Mouse (Mus musculus) layer of hippocampus, postnatal 10 days (tissue): Measurements from ENCODE around the gene Ffar4. TPM values are rescaled to one million over a fixed set of nuclear protein-coding genes. Genes with fewer than 3 reads are reported as not detected.

ENCODE experiments used
- DNase-seq, 2 experiments: peaks; one replicate each; pipeline ENCODE4 v3.0.0; 2021; ENCODE audit warnings: low spot score in 2 of 2
- total RNA-seq, 2 experiments: library from RNA; stranded (reverse); gene quantifications; 2 replicates each; pipeline ENCODE4 v1.2.3; 2021

Ffar4 gene
- total RNA-seq, 2 experiments from 2014 or later: not detected

- no peak for DNase-seq
Observed at GRCm38 (mm10) chr19:38096231-38096630, 640 bp upstream of the Ffar4 start.

DNA sequence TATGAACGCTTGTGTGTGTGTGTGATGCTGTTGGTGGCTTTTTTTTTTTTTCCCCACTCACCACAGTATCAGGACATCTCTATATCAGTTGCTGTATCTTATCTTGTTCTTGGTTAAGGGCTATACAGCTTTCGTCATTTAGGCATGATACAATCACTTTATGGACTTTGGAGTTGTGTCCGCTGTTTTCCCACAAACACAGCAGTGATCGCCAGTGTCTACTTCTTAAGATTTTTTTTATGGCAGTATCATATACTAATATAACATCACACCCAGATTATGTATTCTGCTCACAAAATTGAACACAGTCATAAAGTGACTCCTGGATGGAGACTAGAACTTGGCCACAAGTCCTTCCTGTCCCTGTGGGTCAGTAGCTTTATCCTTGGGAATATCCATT is 11.0 kb downstream of the Ffar4 start:
- no peak for DNase-seq

DNA sequence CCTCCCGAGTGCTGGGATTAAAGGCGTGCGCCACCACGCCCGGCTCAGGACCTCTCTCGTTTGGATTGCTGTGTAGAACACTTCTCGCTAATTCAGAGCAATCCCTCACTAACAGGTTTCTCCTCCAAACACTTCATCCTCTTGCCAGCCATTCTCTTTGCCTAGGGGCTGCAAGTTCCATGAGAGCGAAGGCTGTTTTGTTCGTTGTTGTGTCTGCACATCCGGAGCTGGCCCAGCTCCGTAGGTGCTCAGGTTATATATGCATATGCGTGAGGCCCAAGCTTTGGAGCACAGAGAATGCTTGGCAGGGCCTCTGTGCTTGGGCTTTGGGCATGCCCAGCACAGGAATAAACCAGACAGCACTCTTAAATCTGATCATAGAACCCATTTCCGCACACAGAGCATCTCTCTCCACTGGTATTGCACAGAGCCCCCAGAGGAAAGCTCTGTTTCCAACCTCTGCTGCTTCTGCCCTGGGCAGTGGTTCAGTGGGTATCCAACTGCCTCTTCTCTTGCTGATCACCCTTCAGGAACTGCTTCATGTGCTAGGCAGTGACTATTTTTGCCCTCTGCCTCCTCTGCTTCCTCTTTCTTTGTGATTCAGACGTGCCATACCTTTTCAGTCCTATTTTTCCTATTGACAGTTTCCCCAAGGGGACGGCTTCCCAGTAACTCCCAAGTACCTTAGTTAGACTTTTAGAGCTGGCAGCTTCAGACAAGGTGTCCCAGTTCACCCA is 12.8 kb downstream of the Ffar4 start:
- no peak for DNase-seq

GRCm38 (mm10) chr19:38111056-38111455 is 14.2 kb downstream of the Ffar4 start:
- no peak for DNase-seq

DNA sequence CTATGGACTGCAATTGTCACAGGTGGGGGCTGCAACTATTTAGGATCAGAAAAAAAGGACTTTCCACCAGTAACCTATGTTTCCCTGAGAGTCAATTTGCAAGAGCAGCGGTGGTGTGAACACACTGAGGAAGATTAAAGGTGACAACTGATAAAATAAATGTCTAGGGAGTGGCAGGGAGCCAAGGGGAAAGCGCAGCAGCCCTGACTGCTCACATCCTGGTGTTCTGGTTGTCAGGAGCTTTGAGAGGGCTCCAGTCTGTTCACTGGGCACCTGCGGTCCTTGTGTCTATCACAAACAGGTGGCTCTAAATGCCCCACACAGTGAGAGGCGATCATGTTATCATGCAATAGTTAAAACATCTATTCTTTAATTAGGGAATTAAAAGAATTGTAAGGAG is 15.7 kb downstream of the Ffar4 start:
- DNase-seq: no peak

- DNase-seq: no peak
Observed at GRCm38 (mm10) chr19:38114834-38115491, 18.1 kb downstream of the Ffar4 start.

- DNase-seq: no peak
Observed at GRCm38 (mm10) chr19:38120123-38120760, 23.4 kb downstream of the Ffar4 start.

GRCm38 (mm10) chr19:38123921-38124320 is 27.1 kb downstream of the Ffar4 start:
- no peak for DNase-seq

- DNase-seq: peak; percentile 13 to 26
Observed at GRCm38 (mm10) chr19:38124401-38125218, 27.7 kb downstream of the Ffar4 start.

DNA sequence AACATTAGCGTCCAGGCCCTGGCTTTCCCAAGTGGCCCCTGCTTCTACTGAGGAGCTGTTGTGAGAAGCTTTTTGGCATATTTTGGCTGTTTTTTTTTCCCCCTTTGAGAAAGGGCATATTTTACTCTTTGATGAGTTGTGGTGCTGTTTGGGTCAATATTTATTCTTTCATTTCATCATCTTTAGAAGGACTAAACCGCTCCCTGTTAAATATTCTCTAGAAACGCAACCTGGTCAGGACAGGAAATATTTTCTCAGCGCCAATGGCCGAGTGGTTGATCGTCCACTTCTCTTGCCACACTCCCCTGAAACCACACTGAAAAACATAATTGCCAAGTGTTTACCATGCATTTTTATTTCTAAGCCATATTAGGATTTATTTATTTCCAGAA is 28.3 kb downstream of the Ffar4 start, which contains the start of gene Rbp4:
Gene Rbp4 (minus strand): TSS at position 63 of the 392 bp plus-strand sequence.
- DNase-seq: no peak

DNA sequence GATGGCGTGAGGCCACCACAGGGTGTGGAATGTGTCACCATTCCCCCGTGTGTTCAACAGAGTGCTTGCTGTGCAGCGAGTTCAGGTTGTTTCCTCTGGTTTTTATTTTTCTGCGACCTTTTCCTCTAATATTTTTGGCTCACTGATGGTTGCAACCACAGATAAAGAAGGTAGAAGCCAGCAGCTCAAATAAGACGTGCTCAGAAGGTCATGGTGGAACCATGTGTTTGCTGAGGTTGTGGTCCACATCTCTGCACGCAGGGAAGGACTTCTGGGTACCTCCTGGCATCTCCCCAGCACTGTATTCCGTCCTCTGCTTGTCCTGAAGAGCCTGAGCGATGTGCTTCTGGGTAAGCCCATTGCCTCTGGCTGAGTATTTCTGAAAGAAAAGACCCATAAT is 29.8 kb downstream of the Ffar4 start:
- no peak for DNase-seq

- no peak for DNase-seq
Observed at GRCm38 (mm10) chr19:38132481-38132880, 35.6 kb downstream of the Ffar4 start, which contains the start of gene Pde6c. Gene Pde6c (plus strand): TSS chr19:38132781.

DNA sequence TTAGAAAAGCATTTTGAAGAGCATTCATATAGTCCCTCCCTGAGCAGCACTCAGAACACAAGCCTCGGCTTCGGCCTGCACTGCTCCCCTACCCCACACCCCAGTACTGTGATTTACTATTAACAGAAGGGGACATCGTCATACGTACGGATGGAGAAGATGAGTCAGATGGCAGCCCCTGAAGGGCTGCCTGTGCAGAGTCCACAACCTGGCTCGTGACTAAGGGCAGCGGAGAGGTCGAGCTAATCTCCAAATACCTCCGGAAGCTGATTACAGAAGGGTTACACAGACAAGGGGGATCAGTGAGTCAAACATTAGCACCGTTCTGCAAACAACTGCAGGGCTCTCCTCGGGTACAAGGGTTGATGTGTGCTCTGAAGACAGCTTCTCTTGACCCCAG is 37.1 kb downstream of the Ffar4 start:
- DNase-seq: no peak

GRCm38 (mm10) chr19:38134806-38135205 is 37.9 kb downstream of the Ffar4 start:
- no peak for DNase-seq

DNA sequence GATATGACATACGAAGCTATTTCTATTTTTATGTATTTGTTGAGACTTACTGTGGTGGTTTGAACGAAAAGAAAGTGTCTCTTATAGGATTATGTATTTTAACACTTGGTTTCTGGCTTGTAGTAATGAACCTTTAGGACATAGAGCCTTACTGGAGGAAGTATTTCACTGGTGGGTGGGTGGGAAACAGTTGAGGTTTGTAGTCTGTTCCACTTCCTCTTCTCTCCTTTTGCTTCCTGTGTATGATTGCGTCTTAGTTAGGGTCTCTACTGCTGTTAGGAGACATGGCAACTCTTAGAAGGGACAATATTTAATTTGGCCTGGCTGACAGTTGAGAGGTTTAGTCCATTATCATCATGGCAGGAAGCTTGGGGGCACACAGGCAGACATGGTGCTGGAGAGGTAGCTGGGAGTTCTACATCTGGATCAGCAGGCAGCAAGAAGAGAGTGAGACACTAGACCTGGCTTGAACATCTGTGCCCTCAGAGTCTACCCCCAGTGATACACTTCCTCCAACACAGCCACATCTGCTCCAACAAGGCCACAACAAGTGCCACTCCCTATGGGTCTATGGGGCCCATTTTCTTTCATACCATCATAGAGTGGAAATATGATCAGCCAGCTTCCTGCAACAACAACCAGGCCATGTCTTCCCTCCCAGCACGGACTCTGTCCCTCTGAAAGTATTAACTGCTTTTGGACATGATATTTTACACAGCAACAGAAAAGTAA is 46.8 kb downstream of the Ffar4 start:
- DNase-seq: no peak

DNA sequence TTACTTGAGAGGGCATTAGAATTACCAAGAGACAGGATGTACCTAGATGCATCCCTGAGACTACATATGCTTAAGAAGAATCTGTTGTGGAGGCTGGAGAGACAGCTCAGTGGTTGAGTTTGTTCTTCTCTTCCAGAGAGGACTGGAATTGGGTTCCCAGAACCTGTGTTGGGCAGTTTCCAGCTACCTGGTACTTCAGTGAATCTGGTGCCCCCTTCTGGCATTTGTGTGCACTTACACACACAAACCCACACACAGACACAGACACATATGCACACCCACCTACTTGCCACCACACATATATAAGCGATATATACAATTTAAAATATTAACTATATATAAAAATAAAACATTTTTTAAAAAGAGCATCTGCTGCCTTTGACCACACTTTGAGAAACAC is 59.4 kb downstream of the Ffar4 start:
- no peak for DNase-seq

- DNase-seq: no peak
Observed at GRCm38 (mm10) chr19:38161648-38162354, 64.9 kb downstream of the Ffar4 start.
